Mouse (Mus musculus): ENCODE measurements around the gene Rgs14. TPM values are rescaled to one million over a fixed set of nuclear protein-coding genes. Genes with fewer than 3 reads are reported as not detected.
A peak's percentile ranks its signal among the peaks of the same experiment; 100 is the strongest.

The Rgs14 gene
- total RNA-seq, 2 experiments from 2014 or later: 1.0 to 1.1 TPM

GRCm38 (mm10) chr13:55342469-55342868, 27.1 kb upstream of the Rgs14 start:
- no peak for DNase-seq (ENCODE audit: low spot score in 2 of 2)

GRCm38 (mm10) chr13:55344286-55344685, 25.2 kb upstream of the Rgs14 start:
- DNase-seq (ENCODE audit: low spot score in 2 of 2): no peak

GRCm38 (mm10) chr13:55346745-55347144, 22.8 kb upstream of the Rgs14 start:
- DNase-seq (ENCODE audit: low spot score in 2 of 2): no peak

- DNase-seq (ENCODE audit: low spot score in 2 of 2): no peak
These were observed 8.4 kb upstream of the Rgs14 start for GRCm38 (mm10) chr13:55361145-55361544.

- DNase-seq (ENCODE audit: low spot score in 2 of 2): peak in 1 of 2 experiments; percentile 13
These were observed 7.5 kb upstream of the Rgs14 start for GRCm38 (mm10) chr13:55361974-55362452.

GRCm38 (mm10) chr13:55362453-55363060, 7.0 kb upstream of the Rgs14 start, which contains the start of gene Lman2:
Gene Lman2 (minus strand): TSS chr13:55362783.
- DNase-seq (ENCODE audit: low spot score in 2 of 2): peak; percentile 74 to 93

- no peak for DNase-seq (ENCODE audit: low spot score in 2 of 2)
These were observed 1.1 kb upstream of the Rgs14 start for GRCm38 (mm10) chr13:55368401-55368800.

- no peak for DNase-seq (ENCODE audit: low spot score in 2 of 2)
These were observed 702 bp downstream of the Rgs14 start for GRCm38 (mm10) chr13:55370234-55370633.

GRCm38 (mm10) chr13:55371007-55371681, 1.6 kb downstream of the Rgs14 start:
- DNase-seq (ENCODE audit: low spot score in 2 of 2): no peak

GRCm38 (mm10) chr13:55371740-55372139, 2.2 kb downstream of the Rgs14 start:
- DNase-seq (ENCODE audit: low spot score in 2 of 2): no peak

- DNase-seq (ENCODE audit: low spot score in 2 of 2): no peak
These were observed 4.8 kb downstream of the Rgs14 start for GRCm38 (mm10) chr13:55374206-55374924.

- DNase-seq (ENCODE audit: low spot score in 2 of 2): no peak
These were observed 6.3 kb downstream of the Rgs14 start for GRCm38 (mm10) chr13:55375877-55376276.

GRCm38 (mm10) chr13:55378907-55379580, 9.5 kb downstream of the Rgs14 start:
- DNase-seq (ENCODE audit: low spot score in 2 of 2): no peak

- no peak for DNase-seq (ENCODE audit: low spot score in 2 of 2)
These were observed 12.3 kb downstream of the Rgs14 start for GRCm38 (mm10) chr13:55381790-55382189.

- no peak for DNase-seq (ENCODE audit: low spot score in 2 of 2)
These were observed 21.1 kb downstream of the Rgs14 start for GRCm38 (mm10) chr13:55390644-55391043.

- DNase-seq (ENCODE audit: low spot score in 2 of 2): no peak
These were observed 22.1 kb downstream of the Rgs14 start for GRCm38 (mm10) chr13:55391626-55392029.

- DNase-seq (ENCODE audit: low spot score in 2 of 2): no peak
These were observed 23.4 kb downstream of the Rgs14 start for GRCm38 (mm10) chr13:55392933-55393332.

GRCm38 (mm10) chr13:55398088-55398487, 28.6 kb downstream of the Rgs14 start, which contains the start of gene Slc34a1:
Gene Slc34a1 (plus strand): TSS chr13:55398187.
- DNase-seq (ENCODE audit: low spot score in 2 of 2): no peak

- DNase-seq (ENCODE audit: low spot score in 2 of 2): no peak
These were observed 29.9 kb downstream of the Rgs14 start for GRCm38 (mm10) chr13:55399300-55400038.

GRCm38 (mm10) chr13:55400039-55400346, 30.5 kb downstream of the Rgs14 start:
- no peak for DNase-seq (ENCODE audit: low spot score in 2 of 2)

- no peak for DNase-seq (ENCODE audit: low spot score in 2 of 2)
These were observed 33.7 kb downstream of the Rgs14 start for GRCm38 (mm10) chr13:55403266-55403665.
